Mouse (Mus musculus) spleen, postnatal 4 days (tissue): ENCODE results near the gene Ribc2.

Experiments used
- DNase-seq, 2 experiments: peaks; one replicate each; pipeline ENCODE4 v3.0.0; 2022; ENCODE audit warnings: low spot score in 2 of 2

The Ribc2 gene

DNA sequence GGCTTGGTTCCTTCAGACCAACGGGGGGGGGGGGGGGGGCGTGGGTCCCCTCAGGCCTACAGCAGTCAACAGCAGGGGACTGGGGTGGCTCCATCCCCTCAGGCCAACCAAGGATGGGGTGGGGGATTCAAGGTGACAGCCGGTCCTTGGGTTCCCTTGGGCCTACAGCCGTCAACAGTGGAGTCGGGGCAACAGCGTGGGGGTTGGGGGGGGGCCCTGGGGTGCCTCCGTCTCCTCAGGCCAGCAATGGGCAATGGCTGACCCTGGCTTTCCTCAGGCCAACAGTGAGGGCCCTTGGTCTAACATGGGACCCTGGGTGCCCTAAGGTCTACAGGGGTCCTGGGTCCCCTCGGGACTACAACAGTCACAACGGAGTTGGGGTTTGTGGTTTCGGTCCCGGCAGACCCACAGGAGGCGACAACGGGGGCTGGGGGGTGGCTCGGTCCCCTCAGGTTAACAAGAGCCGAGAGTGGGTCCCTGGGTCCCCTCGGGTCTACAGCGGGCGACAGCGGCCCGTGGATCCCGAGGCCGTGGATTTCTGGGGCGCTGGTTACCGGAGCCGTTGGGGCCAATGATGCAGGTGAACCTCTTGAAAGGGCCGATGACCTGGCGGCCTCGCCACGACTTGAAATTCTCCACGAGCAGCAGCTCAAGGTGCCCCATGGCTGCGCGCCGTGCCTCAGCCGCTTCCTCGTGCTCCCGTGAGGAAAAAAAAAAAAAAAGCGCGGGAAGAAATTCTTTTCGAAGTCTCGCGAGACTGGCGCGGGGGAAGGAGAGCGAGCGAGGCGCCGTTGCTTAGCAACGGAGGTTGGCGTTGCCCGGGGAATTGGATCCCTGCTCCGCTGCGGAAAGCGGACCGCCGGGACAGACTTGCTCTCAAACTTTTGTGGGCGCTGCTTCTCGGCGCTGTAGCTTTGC is at the start of gene Ribc2, which contains the start of gene Smc1b:
Ribc2 (plus strand) TSS at position 804 of the 918 bp plus-strand sequence.
Smc1b (minus strand) TSS at position 690 of the 918 bp plus-strand sequence.
- peak in 1 of 2 experiments; percentile 61 for DNase-seq

GRCm38 (mm10) chr15:85085641-85086040 is 46.2 kb upstream of the Ribc2 start:
- DNase-seq, result no peak

GRCm38 (mm10) chr15:85132193-85132520 is 279 bp downstream of the Ribc2 start:
- no peak for DNase-seq

GRCm38 (mm10) chr15:85135143-85135542 is 3.3 kb downstream of the Ribc2 start:
- no peak for DNase-seq

- peak in 1 of 2 experiments; percentile 56 for DNase-seq
Observed at GRCm38 (mm10) chr15:85141290-85141689, 9.4 kb downstream of the Ribc2 start.

DNA sequence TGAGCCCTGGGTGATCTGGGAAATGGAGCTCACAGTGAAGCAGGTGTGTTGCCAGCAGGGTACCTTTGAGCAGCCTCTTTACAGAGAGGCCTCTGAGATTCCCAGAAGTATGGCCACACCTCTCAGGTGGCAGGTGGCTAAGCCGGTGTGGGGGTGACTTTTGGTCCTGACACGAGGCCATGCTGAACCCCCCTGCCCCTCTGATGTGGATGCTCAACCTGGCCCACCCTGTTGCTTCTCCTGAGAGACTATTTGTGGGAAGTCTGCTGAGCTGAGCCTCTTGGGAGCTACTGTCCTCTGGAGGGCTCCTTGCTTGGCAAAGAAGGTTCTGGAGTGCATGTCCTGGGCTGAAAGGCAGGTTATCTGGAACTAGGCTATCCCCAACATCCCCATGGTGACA is 10.6 kb downstream of the Ribc2 start:
- DNase-seq, result no peak

DNA sequence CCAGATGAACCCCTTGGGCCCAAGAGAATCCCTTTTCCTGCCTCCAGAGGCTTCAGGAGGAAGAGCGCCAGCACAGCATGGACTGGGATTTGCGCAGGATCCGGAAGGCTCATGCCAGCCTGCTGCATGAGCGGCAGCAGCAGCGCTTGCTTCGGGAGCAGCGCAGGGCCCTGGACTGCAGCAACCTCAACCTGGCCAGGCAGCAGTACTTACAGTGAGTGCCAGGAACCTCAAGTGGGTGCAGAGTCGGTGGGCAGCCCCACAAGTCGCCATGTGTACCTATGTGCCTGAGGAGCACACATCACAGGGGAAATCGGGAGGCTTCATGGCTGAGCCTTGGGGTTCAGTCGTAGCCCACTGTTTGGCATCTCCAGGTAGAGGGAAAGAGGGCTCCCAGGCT is 11.3 kb downstream of the Ribc2 start:
- DNase-seq, result peak in 1 of 2 experiments; percentile 51

GRCm38 (mm10) chr15:85143747-85144146 is 11.9 kb downstream of the Ribc2 start:
- no peak for DNase-seq

GRCm38 (mm10) chr15:85144249-85144648 is 12.4 kb downstream of the Ribc2 start:
- DNase-seq, result peak in 1 of 2 experiments; percentile 30

DNA sequence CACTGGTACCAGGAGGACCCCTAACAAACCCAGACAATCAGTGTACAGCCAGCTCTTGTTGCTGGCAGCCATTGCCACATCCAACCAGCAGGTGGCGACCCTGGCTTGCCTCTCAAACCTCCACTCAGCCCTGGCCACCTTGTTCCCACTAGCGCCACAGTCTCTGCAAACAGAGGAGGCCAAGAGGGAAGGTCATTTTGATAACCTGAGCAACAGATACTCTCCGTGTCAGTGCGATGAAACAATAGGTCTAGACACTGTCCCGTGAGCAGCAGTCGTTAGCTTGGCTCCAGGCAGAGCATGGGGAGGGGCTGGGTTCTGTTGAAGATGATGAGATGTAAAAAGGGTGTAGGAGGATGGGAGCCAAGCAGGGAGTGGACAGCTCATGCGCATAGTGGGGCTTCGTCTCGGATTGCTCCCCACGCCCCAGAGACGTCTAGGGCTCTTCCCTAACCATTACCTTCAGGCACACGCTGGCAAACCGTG is 19.6 kb downstream of the Ribc2 start:
- peak; percentile 32 to 78 for DNase-seq

DNA sequence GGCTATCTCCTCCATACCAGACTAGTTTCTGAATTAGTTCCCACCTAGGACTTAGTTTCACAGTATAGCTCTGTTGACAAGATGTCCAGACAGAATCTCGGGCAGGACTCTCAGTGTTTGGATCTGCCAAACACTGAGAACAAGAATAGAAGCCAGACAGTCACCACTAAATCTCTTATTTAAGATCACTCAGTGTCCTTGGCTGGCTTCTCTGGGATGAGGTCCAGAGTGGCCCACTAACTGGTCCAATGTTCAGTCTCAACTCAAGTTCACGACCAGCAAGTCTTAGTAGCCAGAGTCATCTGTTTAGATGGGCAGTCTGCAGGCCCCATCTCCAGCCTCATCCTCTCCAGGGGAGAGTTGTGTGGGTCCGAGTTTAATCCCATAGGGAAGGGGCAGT is 20.7 kb downstream of the Ribc2 start:
- no peak for DNase-seq

DNA sequence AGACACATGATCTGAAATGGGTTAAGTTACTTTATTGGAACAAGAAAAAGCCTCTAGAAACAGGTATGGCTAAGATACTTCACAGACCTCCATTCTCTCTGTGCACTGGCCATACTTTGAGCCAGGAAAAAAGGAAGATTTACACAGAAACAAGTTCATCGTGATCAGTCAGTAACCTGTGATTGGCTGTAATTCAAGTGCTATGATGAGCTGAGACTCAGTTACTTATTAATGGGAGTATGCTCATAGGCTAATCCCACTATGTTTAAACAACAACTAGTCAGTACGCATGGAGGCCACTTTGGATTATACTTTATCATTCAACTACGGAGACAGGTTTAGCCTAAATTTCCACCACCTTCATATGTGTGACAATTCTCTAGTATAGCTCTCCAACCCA is 22.2 kb downstream of the Ribc2 start:
- DNase-seq, result no peak

DNA sequence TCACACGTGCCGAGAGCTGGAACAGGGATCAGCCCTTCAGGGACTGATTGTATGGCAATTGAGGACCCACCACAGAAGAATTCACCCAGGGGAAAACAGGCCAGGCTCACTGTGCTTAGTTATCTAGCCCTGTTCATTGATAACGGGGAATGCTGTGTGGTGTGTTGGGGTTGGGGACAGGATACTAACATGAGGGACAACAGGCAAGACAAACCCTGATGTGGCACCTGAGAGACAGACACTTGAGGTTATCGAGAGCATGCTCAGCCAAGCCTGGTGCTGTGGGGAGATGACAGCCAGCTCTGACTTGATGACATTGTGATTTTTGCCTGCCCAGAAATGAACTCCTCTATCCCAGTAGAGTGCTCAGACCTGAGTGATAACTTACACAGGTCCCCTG is 24.3 kb downstream of the Ribc2 start:
- DNase-seq, result no peak

- DNase-seq, result no peak
Observed at GRCm38 (mm10) chr15:85161416-85161815, 29.5 kb downstream of the Ribc2 start.

DNA sequence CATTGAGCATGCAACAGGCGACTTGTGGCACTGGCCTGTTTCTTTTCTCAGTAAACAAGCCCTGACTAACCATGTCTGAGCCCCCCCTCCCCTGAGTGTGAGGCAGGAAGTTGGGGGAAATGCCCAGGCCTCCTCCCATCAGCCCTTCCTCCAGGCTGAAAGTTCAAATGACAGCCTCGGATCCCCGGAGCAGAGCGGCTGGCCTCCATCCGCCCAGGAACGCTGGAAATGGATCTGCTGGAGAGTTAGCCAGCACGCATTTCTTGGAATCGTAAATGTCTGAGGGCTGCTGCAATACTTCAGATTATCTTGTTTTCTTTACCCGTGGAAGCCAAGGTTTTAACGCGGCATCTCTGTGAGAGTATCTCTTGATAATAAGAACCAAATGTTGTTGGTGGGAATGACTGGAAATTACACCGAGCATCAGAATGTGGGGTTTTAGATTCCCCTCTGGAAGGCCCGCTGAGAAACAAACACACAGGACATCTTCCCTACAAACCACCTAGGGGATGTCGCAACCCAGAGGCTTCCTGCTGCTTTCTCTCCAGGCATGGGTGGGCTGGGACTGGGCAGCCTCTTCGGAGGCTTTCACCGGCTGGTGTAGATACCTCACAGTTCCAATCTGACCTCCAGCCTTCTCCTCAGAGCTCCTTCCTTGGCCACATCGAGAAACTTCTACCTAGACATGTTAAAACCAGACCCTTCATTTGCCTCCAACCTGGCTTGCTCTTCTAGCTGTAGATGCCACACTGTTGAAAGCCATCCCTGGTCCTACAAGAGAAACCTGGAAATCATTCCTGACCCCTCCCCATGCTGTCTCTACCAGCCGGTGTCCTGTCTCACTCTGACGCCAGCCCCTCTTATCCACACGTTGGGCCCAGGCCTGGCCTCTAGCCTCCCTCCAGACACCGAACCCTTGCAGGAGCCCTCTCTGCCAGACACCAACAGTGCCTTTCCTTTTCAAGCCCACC is 31.1 kb downstream of the Ribc2 start:
- no peak for DNase-seq

DNA sequence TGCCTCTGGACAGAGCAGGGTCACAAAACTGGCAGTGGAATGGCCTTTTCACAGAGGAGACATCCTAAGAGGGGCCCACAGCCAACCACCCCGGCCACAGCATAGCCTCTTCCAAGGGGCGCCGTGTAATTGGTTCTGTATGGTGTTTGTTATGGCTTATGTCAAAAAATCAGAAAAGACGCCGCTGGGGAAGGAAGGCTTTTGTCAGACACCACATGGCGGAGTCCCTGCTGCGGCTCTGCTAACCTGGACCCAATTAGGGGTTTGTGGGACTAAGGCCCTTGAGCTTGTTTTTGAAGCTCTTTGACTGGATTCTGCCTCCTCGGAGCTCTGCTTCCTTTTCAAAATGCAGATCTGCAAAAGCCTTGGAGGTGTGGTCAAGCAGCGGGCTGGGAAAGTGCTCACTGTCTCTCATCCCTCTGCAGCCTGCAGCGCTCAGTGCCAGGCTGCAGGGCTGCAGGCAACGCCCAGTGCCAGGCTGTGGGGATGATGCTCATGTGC is 34.6 kb downstream of the Ribc2 start:
- DNase-seq, result no peak

DNA sequence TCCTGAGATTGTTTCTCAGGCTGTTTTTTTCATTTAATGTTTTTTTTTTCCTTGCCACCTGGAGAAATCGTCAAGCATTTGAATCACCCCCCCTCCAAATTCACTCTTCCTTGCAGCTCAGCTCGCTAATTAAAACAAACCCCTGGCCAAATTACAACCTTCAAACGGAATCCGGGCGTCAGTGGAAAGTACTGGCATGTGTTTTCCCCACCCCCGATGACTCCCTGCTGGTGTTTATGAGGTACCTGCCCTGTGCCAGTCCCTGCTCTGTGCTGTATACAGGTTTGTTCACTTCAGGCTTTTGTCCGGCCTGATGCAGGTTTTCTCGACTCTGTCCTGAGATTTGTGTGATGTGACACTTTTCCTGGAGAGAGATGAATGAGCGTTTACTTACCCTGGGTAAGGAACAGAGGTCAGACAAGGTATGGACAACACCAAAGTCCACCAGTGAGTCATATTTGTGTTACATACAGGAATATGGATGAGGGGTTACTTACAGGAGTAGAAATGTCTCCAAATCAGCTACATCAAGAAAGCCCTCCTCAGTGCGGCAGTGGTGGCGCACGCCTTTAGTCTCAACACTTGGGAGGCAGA is 35.3 kb downstream of the Ribc2 start:
- DNase-seq, result no peak

DNA sequence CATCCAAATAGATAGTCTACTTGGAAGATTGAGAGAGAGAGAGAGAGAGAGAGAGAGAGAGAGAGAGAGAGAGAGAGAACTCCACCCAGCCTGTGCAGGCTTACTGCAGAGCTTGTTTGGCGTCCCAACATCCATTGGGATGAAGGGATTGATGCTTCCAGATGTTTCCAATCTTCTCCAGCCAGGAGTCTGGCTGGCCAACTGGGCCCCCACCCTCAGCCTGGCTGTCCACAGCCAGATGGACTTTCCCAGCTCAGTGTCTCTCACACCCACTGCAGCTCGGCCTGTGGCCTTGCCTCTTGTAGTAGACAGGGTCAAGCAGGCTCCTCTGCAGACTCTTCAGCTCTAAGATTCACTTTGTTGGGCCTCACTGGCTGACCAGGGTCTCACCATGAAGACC is 40.2 kb downstream of the Ribc2 start:
- no peak for DNase-seq

- no peak for DNase-seq
Observed at GRCm38 (mm10) chr15:85173425-85173824, 41.5 kb downstream of the Ribc2 start.

DNA sequence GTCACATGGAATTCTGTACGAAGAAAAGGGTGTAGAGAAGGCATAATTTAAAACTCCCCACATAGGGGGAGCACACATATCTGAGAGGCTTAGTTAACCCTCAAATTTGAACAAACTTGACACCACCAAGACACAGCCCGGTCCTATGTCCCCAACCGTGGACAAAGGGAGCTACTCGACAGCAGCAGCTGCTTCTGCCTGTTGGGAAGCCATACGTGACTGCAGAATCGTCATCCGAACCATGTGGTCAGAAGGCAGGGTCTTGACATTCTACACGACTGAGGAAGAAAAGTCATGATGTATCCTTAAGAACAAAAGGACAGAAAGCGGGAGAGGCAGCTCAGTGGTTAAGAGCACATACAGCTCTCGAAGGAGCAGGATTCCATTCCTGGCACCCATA is 42.2 kb downstream of the Ribc2 start:
- no peak for DNase-seq

DNA sequence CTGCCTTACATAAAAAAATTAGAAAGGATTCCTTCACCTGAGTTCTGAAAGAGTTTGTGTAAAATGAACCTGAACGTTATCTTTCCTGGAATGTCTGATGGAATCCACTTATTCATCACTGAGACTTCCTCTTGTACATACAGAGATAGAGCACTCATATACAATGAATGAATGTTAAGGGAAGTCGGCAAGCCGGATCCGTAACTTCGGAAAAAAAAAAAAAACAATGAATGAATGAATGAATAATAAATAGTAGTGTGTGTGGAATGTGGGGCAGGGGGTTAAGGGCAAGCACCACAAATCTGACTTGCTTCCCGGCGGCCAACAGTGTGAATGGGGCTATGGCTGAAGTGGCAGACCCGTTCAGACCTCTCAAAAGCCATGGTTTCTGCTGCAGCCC is 45.7 kb downstream of the Ribc2 start:
- peak in 1 of 2 experiments; percentile 85 for DNase-seq

DNA sequence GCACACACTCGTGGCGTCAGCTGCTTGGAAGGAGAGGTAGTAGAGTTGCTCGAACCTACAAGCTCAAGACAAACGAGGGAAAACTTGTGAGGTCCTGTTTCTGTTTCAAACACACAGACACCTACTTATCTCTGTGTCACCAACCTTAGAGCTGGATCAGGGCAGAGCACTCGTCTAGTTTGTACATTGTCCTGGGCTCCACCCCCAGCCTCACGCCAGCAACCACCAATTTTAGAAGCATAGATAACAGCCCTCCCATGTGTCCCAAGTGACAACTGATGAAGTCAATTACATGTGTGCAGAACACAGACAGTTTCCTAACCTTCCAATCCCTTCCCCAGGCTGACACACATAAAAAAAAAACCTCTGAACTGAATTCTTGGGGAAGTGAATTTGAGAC is 46.3 kb downstream of the Ribc2 start:
- DNase-seq, result no peak
